Mouse (Mus musculus) NIH3T3 (cell line): ENCODE results near the gene Tenm4.

Source experiments
- DNase-seq: peaks from one replicate; pipeline ENCODE4 v3.0.0-alpha.2; 2012; ENCODE audit warnings: low read depth

The Tenm4 gene

DNA sequence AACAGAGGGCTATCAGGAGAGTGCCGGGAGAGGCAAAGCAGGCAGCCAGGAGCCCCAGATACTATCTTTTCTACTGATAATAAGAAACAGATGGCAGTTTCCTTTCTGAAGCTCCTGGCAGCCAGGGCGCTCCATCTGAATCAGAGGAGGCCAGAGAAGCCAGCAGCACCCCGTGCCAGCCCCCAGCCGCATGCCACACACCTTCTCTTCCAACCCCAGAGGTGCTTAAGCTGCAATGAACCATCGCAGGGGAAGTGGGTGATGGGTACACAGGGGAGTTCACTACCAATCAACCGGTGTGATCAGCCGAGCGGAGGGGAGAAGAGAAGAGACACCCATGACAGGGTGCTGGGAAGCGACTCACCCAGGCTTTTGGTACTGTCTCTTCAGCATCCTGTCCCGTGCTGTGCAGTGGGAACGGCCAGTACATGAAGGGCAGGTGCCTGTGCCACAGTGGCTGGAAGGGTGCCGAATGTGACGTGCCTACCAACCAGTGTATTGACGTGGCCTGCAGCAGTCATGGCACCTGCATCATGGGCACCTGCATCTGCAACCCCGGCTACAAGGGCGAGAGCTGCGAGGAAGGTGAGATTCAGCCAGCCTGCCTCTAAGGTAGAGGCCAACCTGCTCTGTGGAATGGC lies 602.7 kb downstream of the Tenm4 start:
- DNase-seq = peak; percentile 35

DNA sequence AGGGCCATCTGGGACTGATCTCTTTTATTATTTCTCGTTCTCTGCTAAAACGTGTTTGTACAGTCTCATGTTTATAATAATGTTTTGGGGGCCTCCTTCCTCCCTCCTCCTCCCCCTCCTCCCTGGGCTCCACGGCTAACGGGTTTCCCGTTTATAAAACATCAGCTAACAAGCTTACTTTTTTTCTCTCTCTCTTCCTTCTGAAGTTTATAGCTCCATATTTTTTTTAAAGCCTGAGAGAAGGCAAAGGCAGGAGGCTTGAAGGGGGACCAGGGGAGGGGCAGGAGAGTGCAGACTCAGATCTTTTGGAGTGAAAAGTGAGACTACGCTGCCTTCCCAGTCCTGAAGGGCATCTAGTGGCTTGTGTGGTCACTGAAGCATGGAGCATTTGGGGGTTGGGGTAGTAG lies 604.0 kb downstream of the Tenm4 start:
- no peak for DNase-seq

DNA sequence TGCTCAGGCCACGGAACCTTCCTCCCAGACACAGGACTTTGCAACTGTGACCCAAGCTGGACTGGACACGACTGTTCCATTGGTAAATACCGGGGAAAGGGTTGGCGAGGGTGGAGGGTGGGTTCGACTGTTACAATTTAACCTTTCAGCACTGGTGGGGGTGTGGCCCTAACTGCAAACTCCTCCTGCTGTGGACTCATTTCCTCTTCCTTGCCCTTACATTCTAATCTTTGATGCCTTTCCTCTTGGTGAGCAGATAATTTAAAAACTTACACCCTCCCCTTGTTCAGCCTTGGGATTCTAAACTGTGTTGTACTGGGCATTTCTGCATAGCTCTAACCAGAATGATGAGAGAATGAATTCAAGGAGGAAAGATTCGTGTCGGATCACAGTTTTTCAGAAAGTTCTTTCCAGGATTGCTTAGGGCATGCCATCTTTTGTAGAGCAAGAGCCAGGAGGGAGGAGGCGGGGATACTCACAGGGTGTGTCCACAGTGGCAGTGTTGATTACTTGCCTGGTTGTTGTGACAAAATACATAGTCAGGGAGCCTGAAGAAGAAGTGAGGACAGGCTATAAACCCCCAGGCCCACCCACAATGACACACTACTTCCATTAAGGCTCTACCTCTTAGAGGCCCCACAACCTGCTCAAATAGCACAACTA lies 607.0 kb downstream of the Tenm4 start:
- no peak for DNase-seq

DNA sequence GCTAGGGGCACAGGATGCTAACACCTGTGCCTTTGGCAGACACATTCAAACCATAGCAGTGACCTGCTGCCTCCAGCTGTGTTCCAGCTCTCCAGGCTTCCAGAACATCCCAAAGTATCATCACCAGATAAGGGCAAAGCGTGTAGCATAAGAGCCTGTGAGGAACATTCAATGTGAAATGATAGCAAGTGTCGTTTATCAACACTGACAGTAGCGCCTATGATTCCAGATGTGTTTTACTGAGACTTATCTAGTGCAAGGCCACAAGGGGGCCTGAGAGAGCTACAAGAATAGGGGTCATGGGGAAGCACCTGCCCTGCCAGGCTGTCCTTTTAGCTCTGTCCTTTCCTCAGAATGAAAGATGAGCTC lies 607.5 kb downstream of the Tenm4 start:
- peak; percentile 41 for DNase-seq

DNA sequence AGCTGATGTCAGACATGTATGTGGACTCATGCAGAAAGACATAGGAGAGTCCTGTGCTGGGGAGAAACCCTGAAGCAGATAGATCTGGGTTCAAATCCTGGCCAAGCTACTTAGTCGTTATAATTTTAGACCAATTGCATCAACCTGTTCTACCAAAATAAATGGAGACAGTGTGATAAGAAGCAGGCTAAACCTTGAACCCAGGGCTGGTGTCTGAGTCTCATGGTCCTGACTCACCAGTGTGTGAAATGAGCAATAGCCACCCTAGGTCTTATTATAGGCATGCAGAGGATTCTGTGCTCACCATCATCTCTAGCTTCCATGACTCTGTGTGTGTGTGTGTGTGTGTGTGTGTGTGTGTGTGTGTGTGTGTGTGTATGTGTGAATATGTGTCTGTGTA lies 609.5 kb downstream of the Tenm4 start:
- no peak for DNase-seq

DNA sequence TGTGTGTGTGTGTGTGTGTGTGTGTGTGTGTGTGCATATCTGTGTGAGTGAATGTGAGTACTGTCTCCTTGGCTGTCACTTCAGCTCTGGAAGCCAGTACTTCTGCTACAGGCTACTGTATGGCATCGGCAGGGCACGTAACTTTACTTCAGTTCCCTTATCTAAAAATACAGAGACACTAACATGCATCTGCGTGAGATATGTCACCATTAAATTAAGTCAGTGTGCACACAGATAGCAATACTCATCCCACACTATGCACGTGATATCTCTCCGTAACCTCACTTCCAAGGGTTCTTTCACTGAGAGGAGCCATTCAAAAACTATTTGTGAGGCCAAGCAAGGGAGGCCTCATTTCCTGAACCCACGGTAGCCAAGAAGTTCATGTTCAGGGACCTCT lies 610.0 kb downstream of the Tenm4 start:
- no peak for DNase-seq

DNA sequence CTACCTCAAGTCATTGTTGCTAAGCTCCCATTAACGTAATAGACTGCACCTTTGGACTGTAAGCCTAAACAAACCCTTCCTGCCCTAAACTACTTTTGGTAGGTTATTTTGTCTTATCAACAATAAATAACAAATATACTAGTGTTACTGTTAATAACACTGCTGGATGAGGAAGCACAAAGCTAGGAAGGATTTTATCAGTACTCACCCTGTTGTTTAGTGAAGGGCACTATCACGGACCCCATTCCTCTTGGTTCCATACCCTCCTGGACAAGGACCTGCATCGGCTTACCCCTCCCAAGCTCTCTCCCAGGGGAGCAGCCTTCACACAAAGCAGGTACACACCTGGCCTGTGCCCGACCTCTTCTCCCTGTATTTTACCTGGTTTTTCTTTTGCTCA lies 611.6 kb downstream of the Tenm4 start:
- DNase-seq = no peak

DNA sequence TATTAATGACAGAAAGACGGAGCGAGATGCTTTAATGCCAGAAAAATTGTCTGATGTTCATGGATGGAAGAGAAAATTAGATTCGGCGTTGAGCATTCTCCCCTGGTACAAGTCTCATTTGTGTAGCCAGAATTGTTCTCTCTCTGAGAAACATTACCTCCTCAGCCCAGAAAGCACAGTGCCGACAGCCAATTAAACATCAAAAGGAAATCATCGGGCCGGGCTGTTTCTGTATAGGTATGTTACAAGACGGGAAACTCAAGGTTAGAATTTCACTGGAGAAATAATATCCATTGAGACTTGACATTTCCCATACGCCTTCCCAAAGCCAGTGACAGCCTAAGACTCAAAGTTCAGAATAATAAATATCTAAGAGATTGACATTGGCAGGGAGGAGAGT lies 614.8 kb downstream of the Tenm4 start:
- DNase-seq = no peak

DNA sequence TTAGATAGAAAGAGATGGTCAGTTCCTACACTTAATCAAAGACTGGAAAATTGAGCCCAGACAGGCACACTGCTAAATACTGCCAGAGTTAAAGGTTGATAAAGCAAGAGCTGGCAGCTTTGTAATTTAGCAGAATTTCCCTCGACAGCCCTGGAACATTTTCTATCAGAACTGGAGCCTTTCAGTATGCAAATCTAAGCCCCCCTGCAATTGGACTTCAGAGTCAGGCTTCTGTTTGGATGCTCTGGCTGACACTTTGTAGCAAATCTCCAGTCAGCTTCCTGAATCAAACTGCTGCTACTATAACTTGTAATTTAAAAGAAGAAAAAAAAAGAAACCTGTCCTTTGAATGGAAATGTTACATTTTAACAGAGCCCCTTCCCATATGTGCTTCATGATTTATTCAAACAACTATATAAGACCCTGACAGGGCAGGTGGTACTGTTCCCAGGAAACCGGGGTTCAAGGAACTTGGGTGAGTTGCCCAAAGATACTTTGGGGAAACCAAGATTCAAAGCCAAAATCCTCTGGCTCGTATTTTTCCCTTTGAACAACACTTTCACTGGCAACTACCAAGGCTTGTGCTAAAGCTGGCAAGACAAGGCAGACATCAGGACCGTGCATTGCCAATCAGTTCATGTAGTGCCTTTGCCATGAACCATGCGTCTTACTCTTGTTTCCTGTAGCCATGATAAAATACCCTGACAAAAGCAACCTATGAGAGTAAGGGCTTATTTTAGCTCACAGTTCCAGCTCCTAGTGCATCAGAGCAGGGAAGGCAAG lies 615.4 kb downstream of the Tenm4 start:
- DNase-seq = no peak

DNA sequence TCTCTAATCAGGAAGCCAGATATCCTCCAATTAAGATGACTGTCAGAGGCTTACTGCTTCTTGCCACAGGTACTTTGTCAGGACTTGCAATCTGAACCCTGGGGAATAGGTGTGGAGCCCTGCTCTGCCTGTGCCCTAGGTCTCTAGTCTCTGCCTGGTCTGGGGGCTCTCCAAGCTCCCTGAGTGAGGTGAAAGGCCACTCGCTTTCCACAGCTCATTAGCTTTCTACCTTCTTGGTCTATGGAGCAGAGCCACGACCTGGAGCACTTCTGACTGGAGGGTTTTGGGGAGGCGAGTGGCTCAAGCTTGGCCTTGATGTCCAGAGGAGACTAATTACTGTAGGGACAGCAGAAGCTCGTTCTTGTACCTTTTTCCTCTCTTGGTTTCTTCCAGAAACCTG lies 617.1 kb downstream of the Tenm4 start:
- DNase-seq = no peak

DNA sequence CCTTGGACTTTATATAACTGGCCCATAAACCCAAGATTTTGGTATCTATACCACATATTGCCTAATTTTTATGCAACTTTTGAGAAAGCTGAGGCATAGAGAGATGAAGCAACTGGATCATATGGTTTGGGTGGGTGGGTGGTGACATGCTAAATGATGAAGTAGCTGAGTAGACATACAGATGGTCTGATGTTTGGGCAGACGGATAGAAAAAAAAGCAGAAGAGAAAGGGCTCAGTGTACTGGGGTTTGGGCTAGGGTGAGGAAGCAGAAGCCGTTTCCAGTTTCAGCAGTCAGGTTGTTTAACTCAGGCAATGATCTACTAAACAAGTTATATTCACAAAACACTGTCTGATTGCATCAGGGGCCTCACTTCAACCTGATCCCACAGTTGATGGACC lies 619.3 kb downstream of the Tenm4 start:
- DNase-seq = peak; percentile 28

DNA sequence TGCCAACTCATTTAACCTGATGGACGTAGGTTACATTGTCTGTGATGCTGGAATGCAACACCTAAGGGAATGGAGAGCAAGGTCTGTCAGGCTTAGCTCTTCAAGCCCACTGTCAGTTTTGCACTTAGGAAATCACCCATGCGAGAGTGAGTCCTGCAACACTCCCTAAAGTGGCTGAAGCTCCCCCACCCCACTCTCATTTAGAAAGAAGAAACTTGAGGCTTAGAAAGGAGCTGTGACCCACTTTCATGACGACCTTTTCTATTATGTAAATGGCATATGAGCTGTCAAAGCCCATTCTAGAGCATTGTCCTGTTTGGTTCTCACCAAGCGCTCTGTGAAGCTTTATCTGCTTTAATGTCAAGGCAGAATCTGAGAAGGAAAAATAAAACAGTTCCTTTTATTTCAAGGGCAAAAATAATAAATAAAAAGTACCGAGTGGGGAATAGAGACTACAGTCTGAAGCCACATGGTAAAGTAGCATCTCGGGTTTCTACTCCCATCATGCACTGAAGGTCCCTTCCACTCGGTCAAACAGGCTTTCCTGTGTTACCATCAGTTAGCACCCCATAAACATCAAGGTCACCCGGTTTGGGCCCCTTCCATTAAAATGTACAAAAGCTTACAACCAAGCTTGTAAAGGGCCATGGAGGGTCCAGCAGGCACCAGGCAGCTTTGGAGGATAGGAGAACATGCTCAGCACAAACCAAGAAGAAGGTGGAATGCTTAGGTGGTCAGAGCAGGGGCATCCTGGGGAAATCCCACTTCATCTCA lies 621.6 kb downstream of the Tenm4 start:
- no peak for DNase-seq

DNA sequence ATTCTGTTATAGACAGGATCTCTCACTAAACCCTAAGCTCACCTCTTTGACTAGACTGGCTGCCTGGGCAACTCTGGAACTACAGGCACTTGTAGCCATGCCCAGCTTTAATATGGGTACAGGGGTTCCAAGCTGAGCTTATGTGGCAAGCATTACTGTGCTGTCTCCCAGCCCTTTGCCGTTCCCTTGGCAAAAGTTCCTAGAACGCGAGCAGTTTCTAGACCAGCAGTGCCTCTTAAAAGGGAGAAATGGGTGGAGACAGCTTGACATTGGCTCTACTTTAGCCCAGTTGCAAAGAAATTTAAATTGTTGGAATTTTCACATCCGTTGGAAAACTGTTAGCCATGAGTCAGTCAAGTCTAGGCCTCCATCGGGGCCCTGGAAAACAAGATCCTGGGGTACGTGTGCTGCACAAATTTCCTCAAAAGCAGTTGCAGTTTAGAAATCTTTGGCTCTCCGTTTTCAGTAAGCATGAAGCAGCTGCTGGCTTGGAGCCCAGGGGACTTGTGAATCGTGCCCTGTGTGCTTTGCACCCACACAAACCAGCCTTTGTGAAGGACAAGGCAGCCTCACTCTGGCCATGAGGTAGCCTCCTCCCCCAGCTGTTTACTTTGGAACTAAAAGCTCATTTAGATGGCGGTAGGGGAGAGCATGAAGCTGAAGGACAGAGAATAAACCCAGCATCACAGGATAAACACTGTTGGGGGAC lies 625.1 kb downstream of the Tenm4 start:
- peak; percentile 92 for DNase-seq

DNA sequence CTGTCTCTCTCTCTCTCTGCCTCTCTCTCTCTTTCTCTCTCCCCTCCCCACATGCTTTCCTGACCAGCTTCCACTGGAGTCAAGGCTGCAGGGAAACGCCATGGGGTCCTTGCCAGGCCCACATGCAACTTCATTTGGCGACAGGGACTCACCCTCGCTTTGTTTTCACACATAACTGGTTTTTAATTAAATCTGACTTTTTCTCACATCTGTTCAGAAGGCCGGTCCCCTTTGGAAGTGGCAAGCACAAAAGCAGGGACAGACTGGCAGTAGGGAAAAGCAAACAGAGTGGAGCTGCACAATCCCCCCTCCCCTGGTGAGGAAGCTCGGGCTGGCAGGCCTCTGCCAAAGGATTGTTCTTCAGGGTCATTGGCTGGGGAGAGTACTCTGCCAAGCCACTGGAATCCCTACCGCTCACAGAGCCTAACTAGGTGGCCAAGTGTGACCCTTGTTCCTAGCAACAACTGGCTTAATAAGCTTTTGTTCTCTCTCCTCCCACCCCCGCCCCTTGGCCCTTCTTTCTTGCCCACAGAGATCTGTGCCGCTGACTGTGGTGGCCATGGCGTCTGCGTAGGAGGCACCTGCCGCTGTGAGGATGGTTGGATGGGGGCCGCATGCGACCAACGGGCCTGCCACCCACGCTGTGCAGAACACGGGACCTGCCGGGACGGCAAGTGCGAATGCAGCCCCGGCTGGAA lies 625.9 kb downstream of the Tenm4 start:
- DNase-seq = no peak

DNA sequence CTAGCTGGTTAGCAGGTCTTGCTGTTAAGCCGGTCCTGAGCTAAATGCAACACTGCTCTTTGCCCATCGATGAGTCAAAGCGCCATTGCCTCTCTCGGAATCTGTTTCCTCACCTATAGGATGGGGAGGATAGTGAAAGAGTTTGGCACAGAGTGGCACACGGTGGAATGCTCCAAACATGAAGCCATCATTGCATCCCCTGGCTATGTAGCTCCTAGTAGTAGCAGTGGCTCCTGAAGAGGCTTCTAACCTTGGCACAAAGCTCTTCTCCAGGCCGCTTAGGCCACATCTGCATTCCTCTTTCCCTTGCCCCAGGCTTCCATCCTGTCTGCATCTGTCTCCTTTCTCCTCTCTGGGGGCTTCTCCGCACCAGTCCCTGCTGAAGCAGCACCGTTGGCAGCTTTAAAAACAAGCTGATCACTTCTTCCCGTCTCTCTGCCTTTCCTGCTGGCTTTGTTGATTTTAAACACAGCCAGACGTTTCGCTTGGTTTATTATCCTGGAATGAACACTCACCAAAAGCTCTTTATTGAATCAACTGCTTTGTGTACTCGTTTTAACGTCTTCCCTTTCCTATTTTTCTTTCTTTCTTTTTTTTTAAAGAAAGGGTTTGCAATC lies 626.8 kb downstream of the Tenm4 start:
- no peak for DNase-seq

DNA sequence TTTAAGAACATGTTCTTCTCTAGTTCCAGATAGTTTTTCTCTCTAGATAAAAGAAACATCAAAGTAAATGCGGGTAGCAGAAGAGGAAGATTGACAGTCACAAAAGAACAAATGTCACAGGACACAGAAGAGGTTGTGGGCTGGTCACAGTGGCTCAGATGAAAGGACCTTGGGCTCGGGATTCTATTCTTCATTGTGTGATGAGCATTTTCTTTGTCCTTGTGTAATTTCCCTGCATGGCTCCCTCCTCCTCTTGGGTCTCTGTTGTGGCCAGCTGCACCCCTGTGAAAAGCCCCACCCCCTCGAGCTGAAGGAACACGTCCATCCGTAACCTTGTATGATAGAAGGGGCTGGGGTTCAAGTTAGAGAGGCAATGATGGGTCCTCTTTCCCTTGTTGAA lies 628.8 kb downstream of the Tenm4 start:
- DNase-seq = no peak

DNA sequence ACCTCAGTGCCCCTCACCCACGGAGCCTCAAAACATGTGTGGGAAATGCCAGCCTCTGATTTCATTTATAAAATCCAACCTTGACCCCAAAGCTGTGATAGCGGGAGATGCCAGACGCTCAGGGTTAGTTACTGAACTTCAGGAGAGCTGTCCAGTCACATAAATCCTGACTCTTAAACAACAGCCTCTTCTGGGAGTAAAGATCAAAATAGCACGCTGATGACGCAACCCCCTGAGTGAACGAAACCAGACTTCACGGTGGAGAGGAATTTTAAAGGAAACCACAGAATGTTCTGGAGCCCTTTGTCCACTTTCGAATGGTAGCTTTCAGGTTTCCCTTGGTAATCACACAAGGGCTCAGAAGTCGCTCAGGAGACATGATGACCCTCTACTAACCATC lies 630.3 kb downstream of the Tenm4 start:
- DNase-seq = peak; percentile 85

DNA sequence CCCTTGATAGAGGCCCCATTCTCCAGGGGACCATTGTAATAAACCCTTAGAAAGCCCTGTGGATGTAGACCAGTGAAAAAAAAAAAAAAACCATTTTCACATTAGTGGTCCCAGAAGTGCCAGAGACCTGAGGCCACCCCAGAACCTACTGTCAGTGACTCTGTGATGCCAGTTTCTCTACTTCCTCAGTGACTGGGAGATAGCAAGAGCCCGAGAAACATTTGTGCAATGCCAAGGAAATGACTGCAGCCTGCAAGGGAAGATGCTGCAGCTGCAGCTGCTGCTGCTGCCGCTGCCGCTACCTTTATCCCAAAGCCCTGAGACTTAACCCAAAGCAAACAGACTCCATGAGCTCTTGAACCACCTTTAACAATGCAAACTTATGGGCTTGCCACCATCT lies 631.2 kb downstream of the Tenm4 start:
- no peak for DNase-seq

DNA sequence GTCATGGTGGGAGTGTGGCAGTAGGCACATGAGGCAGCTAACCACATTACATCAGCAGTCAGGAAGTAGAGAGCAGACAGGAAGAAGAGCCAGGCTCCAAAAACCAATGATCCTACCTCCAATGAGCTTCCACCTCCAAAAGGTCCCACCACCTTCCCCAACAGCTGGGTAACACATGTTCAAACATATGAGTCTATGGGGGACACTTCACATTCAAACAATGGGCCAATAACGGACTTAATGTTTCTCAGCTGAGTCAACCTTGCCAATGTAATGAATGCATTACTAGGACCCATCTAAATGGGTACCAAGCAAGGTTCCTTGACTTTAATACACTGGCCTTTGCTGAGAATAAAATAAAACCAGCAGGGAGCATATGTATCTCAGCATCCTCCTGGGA lies 635.5 kb downstream of the Tenm4 start:
- DNase-seq = no peak

DNA sequence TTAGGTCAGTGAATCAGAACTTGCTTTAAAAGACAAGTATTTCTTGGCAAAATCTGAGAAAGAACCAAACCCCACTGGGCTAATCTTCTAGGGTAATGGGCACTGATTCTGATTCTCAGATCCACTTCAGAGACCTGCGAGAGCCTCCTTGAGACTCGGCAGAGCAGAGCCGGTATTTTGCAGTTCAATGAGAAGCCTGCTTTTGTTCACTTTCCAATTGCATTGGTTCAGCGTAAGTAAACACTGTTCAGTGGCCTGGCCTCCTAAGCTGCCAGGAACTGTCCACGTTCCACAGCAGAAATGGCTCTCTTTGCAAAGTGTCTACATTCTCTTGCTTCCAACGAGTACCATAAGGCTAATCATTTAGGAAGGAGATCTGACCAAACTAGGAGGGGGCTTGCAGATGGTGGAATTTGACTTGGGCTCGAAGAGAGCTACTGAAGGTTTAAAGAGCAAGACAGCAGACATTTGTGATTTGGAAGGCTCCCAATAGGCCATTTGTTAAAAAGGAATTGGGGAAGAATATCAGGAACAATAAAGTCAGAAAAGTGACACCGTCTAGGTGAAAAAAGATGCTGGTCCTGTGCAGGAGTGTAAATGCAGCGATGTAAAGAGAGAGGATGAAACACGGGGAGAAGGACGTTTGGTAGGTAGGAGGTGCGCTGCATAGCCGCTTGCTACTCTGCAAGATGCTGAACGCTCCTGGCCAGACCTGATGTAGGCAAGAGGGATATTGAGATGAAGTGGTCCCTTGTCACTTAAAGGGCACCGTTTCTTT lies 636.4 kb downstream of the Tenm4 start:
- no peak for DNase-seq
